Mouse (Mus musculus) embryonic stem cell, embryonic (primary cell): ENCODE data around the gene Mdga2.

Source experiments
- CTCF ChIA-PET, 4 experiments: fragments of 300-600 bp in 2 of 4; fragments of 350-600 bp in 2 of 4; sonication (Branson Sonifier 250); formaldehyde crosslinking; loops; one replicate each; lab custom pipeline; 2022; ENCODE audit warnings: inconsistent platforms in 2 of 4; lab: Charles Lee
- POLR2A ChIA-PET, 4 experiments: fragments of 300-600 bp in 2 of 4; fragments of 350-600 bp in 2 of 4; sonication (Branson Sonifier 250); formaldehyde crosslinking; loops; one replicate each; lab custom pipeline; 2022; ENCODE audit warnings: antibody characterized with exemption in 4 of 4, inconsistent platforms in 1 of 4; lab: Charles Lee

The Mdga2 gene

DNA sequence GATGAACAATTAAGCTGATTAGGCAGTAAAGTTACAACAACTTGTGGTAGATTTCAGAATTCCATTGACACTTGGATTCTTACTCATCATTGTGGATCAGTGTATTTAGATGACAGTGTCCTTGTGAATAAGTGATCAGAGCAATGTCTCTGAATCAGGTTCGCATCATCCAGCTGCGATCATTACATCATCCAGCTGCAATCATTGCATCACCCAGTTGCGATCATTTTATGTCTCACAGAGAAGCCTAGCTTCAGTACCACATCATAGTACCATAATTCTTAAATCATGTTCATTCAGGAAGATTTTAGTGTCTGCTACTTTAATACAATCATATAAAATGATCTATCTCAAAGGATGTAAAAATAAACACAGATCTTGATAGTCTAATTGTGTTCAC, 756.8 kb downstream of the Mdga2 start:
- ChIA-PET POLR2A (no interaction called here), CTCF (no interaction called here)

DNA sequence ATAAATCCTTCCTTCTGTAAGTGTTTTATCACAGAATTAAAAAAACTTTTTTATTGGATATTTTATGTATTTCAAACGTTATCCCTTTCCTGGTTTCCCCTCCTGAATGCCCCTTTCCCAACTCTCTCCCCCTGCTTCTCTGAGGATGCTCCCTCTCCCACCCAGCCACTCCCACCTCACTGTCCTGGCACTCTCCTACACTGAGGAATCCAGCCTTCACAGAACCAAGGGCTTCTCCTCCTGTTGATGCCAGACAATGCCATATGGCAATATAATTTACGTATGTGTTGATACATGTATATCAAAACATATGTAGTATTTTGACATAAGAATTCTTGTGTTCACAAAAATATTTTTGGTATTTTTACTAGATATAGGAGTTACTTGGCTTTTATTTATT, 779.0 kb downstream of the Mdga2 start:
- ChIA-PET POLR2A (no interaction called here), CTCF (no interaction called here)
